Mouse (Mus musculus) hindbrain, embryonic 13.5 days (tissue): ENCODE measurements around the gene Adamts20. TPM values are rescaled to one million over a fixed set of nuclear protein-coding genes. Genes with fewer than 3 reads are reported as not detected.

Experiments used
- ATAC-seq: fragments of 200-750 bp; cut with Nextera tagmentation; 2 replicates; pipeline ENCODE4 v1.8.0; 2017; ENCODE audit warnings: moderate TSS enrichment; ENCODE audit not compliant: low FRiP score
- H3K27ac ChIP-seq: fragments of 300-500 bp; sonication (generic); 2 replicates; pipeline ENCODE4 v1.5.1; 2015; ENCODE audit warnings: inconsistent platforms, mild to moderate bottlenecking, moderate library complexity
- H3K27me3 ChIP-seq: fragments of 300-500 bp; sonication (generic); 2 replicates; pipeline ENCODE4 v1.6.1; 2015; ENCODE audit warnings: mild to moderate bottlenecking, inconsistent platforms
- H3K36me3 ChIP-seq: fragments of 300-500 bp; sonication (generic); 2 replicates; pipeline ENCODE4 v1.6.1; 2015; ENCODE audit warnings: mild to moderate bottlenecking, inconsistent platforms
- H3K4me1 ChIP-seq: fragments of 300-500 bp; sonication (generic); replicated peaks from 2 replicates; pipeline ENCODE4 v1.6.1; 2015; ENCODE audit warnings: inconsistent platforms
- H3K4me2 ChIP-seq: fragments of 300-500 bp; sonication (generic); 2 replicates; pipeline ENCODE4 v1.6.1; 2015; ENCODE audit warnings: inconsistent platforms, mild to moderate bottlenecking, moderate library complexity
- H3K4me3 ChIP-seq: fragments of 300-500 bp; sonication (generic); 2 replicates; pipeline ENCODE4 v1.5.1; 2015; ENCODE audit warnings: mild to moderate bottlenecking, inconsistent platforms
- H3K9ac ChIP-seq: fragments of 300-500 bp; sonication (generic); 2 replicates; pipeline ENCODE4 v1.6.1; 2015; ENCODE audit warnings: mild to moderate bottlenecking, inconsistent platforms
- H3K9me3 ChIP-seq: fragments of 300-500 bp; sonication (generic); 2 replicates; pipeline ENCODE4 v1.6.1; 2016; ENCODE audit warnings: inconsistent platforms
- WGBS: fragments of 180-500 bp; shearing (Covaris S2); methylation state at CpG from one replicate; pipeline ENCODE4 v1.1.7; 2015; 5-methylcytosine and 5-hydroxymethylcytosine counted together
- polyA plus RNA-seq: library from polyadenylated mRNA; unstranded; fragments of >200 nt; fragmentation: Nextera tagmentation; extraction: Ambion mirVana; gene quantifications from 2 replicates; pipeline ENCODE4 v1.2.1, GENCODE M21; 2015

Adamts20 gene
- polyA plus RNA-seq, 1 experiment from 2014 or later, result 3.2 TPM

DNA sequence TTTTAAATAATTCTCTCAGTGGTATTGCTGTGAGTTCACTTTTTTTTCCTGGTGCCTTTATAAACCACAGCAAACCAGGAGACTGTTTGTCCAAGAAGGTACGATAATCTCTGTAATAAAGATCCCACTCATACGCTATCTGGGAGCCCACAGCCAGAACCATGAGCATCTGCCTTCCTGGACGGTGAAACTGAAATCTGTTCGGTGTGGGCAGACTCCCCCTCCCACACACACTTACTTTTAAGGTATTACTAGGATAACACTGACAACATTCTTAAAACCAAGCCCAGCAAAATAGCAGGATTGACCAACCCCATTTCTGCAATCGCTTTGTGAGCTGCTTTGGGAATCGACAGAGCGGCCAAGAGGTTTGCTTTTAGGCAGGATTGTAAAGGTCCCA lies 155.5 kb downstream of the Adamts20 start:
- no peak for ATAC-seq
- Histone ChIP-seq H3K36me3 (no peaks in the 10 kb centered on the region), H3K27ac (no peak overlapping the region), H3K4me3 (no peak overlapping the region), H3K9ac (no peak overlapping the region), H3K4me2 (no peak overlapping the region), H3K9me3 (no peaks in the 10 kb centered on the region), H3K4me1 (no peaks in the 10 kb centered on the region), H3K27me3 (no peaks in the 10 kb centered on the region)
- 94% methylated on average over 7 of the region's 7 CpGs for whole genome bisulfite sequencing

DNA sequence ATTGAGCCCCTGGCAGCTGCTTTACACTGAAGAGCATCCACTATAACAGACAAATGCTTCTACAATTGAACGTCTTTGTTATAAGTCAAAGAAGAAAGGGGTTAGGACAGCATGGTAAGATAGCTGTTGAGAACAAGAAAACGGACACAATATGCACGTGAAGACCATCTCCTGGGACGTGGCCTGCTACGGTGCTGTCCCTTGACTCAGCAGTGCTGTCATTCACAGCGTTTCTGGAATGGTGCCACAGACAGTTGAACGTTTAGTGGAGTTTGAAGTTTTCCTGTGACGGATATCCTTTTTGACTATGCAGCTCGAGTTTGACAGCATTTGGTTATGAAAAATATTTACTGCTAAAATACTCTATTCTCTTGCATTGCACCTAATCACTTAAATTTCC lies 157.3 kb downstream of the Adamts20 start:
- ATAC-seq, result no peak
- H3K36me3 ChIP-seq, result no peaks in the 10 kb centered on the region
- 0 out of 2 replicates have a peak, but pooled peaks cover 3% of the 10 kb centered on the region for H3K4me1 ChIP-seq
- H3K9me3 ChIP-seq, result no peaks in the 10 kb centered on the region
- H3K27me3 ChIP-seq, result no peaks in the 10 kb centered on the region
- H3K4me3 ChIP-seq, result no peak overlapping the region
- no peak overlapping the region for H3K27ac ChIP-seq
- no peak overlapping the region for H3K9ac ChIP-seq
- WGBS, result 73% methylated on average over 9 of the region's 9 CpGs
- H3K4me2 ChIP-seq, result no peak overlapping the region

DNA sequence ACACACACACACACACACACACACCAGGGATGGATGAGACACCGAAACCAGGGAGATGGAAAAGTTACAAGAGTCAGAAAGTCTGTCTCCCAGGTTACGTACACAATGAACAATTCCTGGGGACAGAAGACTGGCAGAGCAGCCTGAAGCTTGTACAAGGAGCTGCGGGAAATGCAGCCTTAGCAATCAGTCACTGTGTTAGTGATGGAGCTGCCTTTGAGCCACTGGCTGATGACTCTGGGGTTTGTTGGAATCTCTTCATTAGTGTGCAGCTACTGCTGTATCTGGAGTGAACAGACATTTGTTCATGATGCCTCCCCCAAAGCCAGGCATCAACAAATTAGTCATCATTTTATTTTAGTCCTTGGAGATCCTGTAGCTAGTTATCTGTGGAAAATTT lies 162.1 kb downstream of the Adamts20 start:
- ATAC-seq, result no peak
- H3K4me2 ChIP-seq, result no peak overlapping the region
- 30% methylated on average over 3 of the region's 3 CpGs for WGBS

GRCm38 (mm10) chr15:94294084-94294483 lies 171.1 kb downstream of the Adamts20 start:
- no peaks in the 10 kb centered on the region for H3K9me3 ChIP-seq
- no peak overlapping the region for H3K4me2 ChIP-seq
- H3K36me3 ChIP-seq, result no peaks in the 10 kb centered on the region
- H3K9ac ChIP-seq, result no peak overlapping the region
- 0 out of 2 replicates have a peak, but pooled peaks cover 3% of the 10 kb centered on the region for H3K4me1 ChIP-seq
- 76% methylated on average over 4 of the region's 4 CpGs for WGBS
- no peak overlapping the region for H3K27ac ChIP-seq
- no peak for ATAC-seq
- no peak overlapping the region for H3K4me3 ChIP-seq
- no peaks in the 10 kb centered on the region for H3K27me3 ChIP-seq

More for the DNA sequence above, 162.1 kb downstream of the Adamts20 start:
- H3K27ac ChIP-seq, result no peak overlapping the region
- no peaks in the 10 kb centered on the region for H3K36me3 ChIP-seq
- H3K9me3 ChIP-seq, result no peaks in the 10 kb centered on the region
- no peak overlapping the region for H3K9ac ChIP-seq
- no peak overlapping the region for H3K4me3 ChIP-seq
- H3K27me3 ChIP-seq, result no peaks in the 10 kb centered on the region
- 0 out of 2 replicates have a peak, but pooled peaks cover 6% of the 10 kb centered on the region for H3K4me1 ChIP-seq

GRCm38 (mm10) chr15:94288015-94288414 lies 177.2 kb downstream of the Adamts20 start:
- no peak overlapping the region for H3K4me3 ChIP-seq
- WGBS, result 89% methylated on average over 2 of the region's 2 CpGs
- H3K9me3 ChIP-seq, result no peaks in the 10 kb centered on the region
- H3K36me3 ChIP-seq, result no peaks in the 10 kb centered on the region
- no peak overlapping the region for H3K9ac ChIP-seq
- ATAC-seq, result no peak
- H3K27me3 ChIP-seq, result no peaks in the 10 kb centered on the region
- 0 out of 2 replicates have a peak, but pooled peaks cover 3% of the 10 kb centered on the region for H3K4me1 ChIP-seq
- no peak overlapping the region for H3K27ac ChIP-seq
- H3K4me2 ChIP-seq, result no peak overlapping the region

- no peaks in the 10 kb centered on the region for H3K36me3 ChIP-seq
- H3K4me1 ChIP-seq, result 0 out of 2 replicates have a peak, but pooled peaks cover 3% of the 10 kb centered on the region
- 66% methylated on average over 3 of the region's 3 CpGs for WGBS
- no peak overlapping the region for H3K27ac ChIP-seq
- H3K4me2 ChIP-seq, result no peak overlapping the region
- H3K9ac ChIP-seq, result no peak overlapping the region
- no peak for ATAC-seq
- no peaks in the 10 kb centered on the region; the same call in 1 of the 2 replicates for H3K9me3 ChIP-seq
- H3K27me3 ChIP-seq, result no peaks in the 10 kb centered on the region
- H3K4me3 ChIP-seq, result no peak overlapping the region
These were observed 177.7 kb downstream of the Adamts20 start for GRCm38 (mm10) chr15:94287495-94287894.

- WGBS, result 82% methylated on average over 8 of the region's 8 CpGs
- H3K27ac ChIP-seq, result no peak overlapping the region
- no peak for ATAC-seq
- no peaks in the 10 kb centered on the region for H3K36me3 ChIP-seq
- no peak overlapping the region for H3K9ac ChIP-seq
- no peaks in the 10 kb centered on the region for H3K27me3 ChIP-seq
- H3K4me3 ChIP-seq, result no peak overlapping the region
- H3K4me2 ChIP-seq, result no peak overlapping the region
- no peaks in the 10 kb centered on the region for H3K4me1 ChIP-seq
- H3K9me3 ChIP-seq, result no peaks in the 10 kb centered on the region
These were observed 188.8 kb downstream of the Adamts20 start for GRCm38 (mm10) chr15:94276418-94276817.

DNA sequence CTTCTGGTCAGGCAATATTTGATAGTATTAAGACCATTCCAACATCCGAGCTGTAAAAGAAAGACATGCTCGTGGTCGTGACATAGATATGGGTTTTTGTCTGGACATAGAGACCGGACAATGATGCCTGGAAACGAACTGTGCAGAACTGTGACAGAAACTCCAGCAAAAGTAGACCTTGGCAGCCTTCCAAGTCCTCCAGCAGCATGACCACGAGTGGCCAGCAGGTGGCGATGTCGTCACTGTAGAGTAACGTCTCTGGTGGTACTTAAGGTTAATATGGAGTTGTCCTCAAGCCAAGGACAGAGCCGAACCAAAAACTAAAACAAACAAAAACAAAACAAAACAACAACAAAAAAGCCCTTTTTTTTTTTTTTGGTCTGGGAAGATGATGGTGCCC lies 199.6 kb downstream of the Adamts20 start:
- ATAC-seq, result no peak
- WGBS, result 26% methylated on average over 10 of the region's 10 CpGs
- Histone ChIP-seq H3K4me1 (peaks cover 20% of the 10 kb centered on the region), H3K4me3 (no peak overlapping the region), H3K9ac (no peak overlapping the region), H3K9me3 (no peaks in the 10 kb centered on the region), H3K27ac (no peak overlapping the region), H3K4me2 (no peak overlapping the region), H3K27me3 (no peaks in the 10 kb centered on the region), H3K36me3 (no peaks in the 10 kb centered on the region)

- Histone ChIP-seq H3K9ac (no peak overlapping the region), H3K4me1 (peaks cover 20% of the 10 kb centered on the region), H3K4me3 (no peak overlapping the region), H3K27ac (no peak overlapping the region), H3K27me3 (no peaks in the 10 kb centered on the region), H3K36me3 (no peaks in the 10 kb centered on the region), H3K4me2 (no peak overlapping the region), H3K9me3 (no peaks in the 10 kb centered on the region)
- no peak for ATAC-seq
- 72% methylated on average over 6 of the region's 6 CpGs for WGBS
These were observed 200.7 kb downstream of the Adamts20 start for GRCm38 (mm10) chr15:94264497-94264879.

DNA sequence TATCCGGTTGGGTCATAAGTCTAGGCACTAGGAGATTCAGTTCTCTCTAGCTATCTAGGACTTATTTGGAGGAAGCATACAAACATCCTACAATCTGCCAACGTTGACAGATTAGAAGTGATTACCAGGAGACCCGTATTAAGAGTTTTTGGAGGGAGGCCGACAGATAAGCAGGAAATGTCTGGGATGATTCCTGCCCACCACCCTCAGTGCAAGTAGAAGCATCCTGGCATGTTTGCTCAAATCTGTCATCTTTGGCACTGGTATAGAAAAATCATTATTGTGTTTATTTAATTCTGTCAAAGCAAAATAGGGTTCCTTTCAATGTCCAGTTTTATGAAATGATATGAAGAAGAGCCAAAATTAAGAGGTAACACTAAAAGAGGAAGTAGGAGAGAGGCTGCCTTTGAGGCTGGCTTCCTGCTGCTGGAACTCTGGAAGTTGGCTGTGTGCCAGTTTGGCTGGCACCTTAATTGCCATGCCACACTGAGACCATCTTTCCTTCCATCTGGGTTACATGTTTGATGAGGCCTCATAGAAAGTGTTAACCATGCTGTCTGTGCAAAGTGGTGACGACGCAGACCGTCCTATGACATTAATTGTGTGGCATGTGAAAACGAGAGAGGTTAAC lies 201.2 kb downstream of the Adamts20 start:
- Histone ChIP-seq H3K9me3 (no peaks in the 10 kb centered on the region), H3K27ac (no peak overlapping the region), H3K4me3 (no peak overlapping the region), H3K27me3 (no peaks in the 10 kb centered on the region), H3K4me2 (no peak overlapping the region), H3K4me1 (peaks cover 20% of the 10 kb centered on the region), H3K36me3 (no peaks in the 10 kb centered on the region), H3K9ac (no peak overlapping the region)
- ATAC-seq, result no peak
- WGBS, result 64% methylated on average over 8 of the region's 8 CpGs

DNA sequence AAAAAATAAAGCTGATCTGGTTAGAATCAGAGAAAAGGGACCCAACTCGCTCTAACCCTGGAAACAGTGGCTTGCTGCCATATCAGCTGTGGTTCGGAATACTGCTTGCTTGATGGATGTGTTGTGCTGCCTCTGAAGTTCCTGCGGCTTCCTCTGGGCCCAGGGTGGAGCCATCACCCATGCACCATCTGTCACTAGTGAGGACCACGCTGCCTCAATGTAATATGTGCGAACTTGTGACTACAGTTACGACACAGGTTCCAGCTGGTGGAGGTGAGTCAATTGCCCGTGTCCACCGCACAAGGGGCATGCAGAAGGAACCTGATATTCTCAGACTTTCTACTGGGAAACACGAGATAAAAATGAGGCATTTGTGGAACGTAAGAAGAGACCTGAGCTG lies 202.0 kb downstream of the Adamts20 start:
- Histone ChIP-seq H3K4me2 (no peak overlapping the region), H3K4me1 (peaks cover 20% of the 10 kb centered on the region), H3K9ac (no peak overlapping the region), H3K4me3 (no peak overlapping the region), H3K27me3 (no peaks in the 10 kb centered on the region), H3K9me3 (no peaks in the 10 kb centered on the region), H3K36me3 (no peaks in the 10 kb centered on the region), H3K27ac (no peak overlapping the region)
- WGBS, result 60% methylated on average over 10 of the region's 10 CpGs
- no peak for ATAC-seq

- H3K27me3 ChIP-seq, result no peaks in the 10 kb centered on the region
- H3K4me1 ChIP-seq, result peaks cover 11% of the 10 kb centered on the region
- no peak for ATAC-seq
- 93% methylated on average over 4 of the region's 4 CpGs for WGBS
- H3K36me3 ChIP-seq, result no peaks in the 10 kb centered on the region
- no peak overlapping the region for H3K27ac ChIP-seq
- no peak overlapping the region for H3K4me3 ChIP-seq
- H3K9ac ChIP-seq, result no peak overlapping the region
- H3K9me3 ChIP-seq, result no peaks in the 10 kb centered on the region
- no peak overlapping the region for H3K4me2 ChIP-seq
These were observed 205.7 kb downstream of the Adamts20 start for GRCm38 (mm10) chr15:94259497-94259896.

GRCm38 (mm10) chr15:94255538-94255937 lies 209.7 kb downstream of the Adamts20 start:
- no peak overlapping the region for H3K9ac ChIP-seq
- H3K27me3 ChIP-seq, result no peaks in the 10 kb centered on the region
- H3K36me3 ChIP-seq, result no peaks in the 10 kb centered on the region
- H3K4me3 ChIP-seq, result no peak overlapping the region
- H3K4me2 ChIP-seq, result no peak overlapping the region
- ATAC-seq, result no peak
- no peaks in the 10 kb centered on the region for H3K9me3 ChIP-seq
- no peak overlapping the region for H3K27ac ChIP-seq
- 89% methylated on average over 5 of the region's 5 CpGs for WGBS
- H3K4me1 ChIP-seq, result peaks cover 6% of the 10 kb centered on the region; the same call in 1 of the 2 replicates
